Mouse (Mus musculus) T-helper 2 cell (primary cell): Measurements from ENCODE around the gene Rnf208.

Experiments
- in situ Hi-C: fragments of 300-600 bp; cut with MboI, MseI; formaldehyde crosslinking; loops from one replicate; pipeline ENCODE4 v1.15.1; 2025; ENCODE audit warnings: high pct_unique_total_duplicates

Gene Rnf208

DNA sequence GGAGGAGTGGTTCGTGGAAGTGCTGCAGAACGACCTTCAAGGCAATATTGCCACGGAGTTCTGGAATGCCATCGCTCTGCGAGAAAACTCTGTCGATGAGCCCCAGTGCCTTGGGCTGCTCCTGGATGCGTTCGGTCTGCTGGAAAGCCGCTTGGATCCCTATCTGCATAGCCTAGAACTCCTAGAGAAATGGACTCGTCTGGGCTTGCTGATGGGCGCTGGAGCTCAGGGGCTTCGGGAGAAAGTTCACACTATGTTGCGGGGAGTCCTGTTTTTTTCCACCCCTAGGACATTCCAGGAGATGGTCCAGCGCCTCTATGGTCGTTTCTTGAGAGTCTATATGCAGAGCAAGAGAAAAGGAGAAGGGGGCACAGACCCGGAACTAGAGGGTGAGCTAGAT, 31.0 kb downstream of the Rnf208 start:
- in situ Hi-C loops: loop anchor here (5.0 to 25.0 kb wide), 2 partner anchors 59 to 886 kb away; partner anchors contain the start of gene Man1b1

DNA sequence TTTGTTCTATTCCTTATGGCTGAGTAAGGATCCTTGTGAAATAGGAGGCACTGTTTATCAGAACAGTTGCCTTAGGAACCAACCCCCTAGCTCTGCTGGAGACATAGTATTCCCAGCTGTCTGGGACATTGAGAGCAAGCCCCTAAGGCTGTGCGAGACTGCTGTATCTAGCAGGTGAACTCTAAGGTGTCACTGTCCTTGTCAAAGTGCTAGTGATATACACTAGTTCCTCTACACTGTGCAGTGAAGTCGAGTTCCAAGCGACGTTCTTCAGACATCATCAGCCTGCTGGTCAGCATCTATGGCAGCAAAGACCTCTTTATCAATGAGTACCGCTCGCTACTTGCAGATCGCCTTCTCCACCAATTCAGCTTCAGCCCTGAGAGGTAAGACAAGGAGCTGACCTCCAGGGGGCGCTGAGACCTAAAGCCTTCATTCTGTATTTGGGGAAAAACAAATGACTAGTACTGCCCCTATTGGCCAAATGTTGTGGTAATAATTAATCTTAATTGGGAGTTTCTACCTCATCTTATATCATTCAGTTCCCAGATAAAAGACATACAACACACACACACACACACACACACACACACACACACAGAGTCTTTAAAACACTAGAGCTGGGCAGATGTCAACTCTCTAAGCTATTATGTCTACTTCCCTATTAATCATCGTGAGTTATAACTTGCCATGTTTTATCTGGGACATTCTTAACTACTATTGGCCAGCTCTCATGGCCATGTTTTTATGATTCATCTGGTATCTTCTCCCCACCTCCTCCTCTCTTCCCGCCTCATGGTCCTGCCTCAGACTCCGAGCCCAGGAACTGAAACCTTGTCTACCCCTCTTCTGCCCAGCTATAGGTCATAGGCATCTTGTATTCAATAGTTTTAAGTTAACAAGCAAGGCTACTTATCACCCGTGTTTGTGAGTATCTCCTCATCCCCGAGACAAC, 37.1 kb downstream of the Rnf208 start:
- in situ Hi-C loops: no loop called here

DNA sequence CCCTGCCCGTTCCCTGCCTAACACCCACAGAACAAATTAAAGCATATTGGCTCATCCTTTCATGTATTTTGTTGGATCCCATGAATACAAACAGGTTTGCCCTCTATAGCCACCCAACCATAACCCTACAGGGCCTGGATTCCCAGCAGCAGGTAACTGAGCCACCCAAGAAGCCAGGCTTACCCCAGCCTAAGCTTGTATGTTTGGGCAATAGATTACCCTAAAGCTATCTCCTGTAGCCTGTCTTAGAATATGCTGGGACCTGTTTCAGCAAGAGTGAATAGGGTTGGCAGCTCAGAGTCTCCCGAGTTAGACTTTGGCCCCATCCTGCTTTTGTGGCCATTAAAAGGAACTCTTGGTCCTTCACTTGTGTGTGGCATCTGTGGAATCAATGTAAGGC, 43.5 kb downstream of the Rnf208 start:
- in situ Hi-C loops: no loop called here

DNA sequence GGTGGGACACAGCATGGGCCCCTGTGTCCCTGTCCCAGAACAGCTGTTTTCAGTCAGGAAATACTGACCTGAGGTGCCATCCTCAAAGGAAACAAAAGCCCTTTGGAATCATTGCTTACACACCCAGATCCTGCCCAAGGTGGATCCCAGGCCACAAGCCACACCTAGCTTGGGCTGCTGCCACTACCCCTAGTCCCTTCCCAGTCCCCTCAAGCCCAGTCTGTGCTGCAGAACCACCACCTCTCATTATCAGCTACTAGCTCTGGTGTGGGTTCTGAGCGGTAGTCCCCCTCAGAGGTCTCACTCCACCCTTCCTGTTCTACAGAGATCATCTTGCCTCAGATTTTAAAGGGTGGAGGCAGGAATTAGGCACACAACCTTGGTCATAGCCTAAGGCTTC, 44.3 kb downstream of the Rnf208 start:
- in situ Hi-C loops: no loop called here

DNA sequence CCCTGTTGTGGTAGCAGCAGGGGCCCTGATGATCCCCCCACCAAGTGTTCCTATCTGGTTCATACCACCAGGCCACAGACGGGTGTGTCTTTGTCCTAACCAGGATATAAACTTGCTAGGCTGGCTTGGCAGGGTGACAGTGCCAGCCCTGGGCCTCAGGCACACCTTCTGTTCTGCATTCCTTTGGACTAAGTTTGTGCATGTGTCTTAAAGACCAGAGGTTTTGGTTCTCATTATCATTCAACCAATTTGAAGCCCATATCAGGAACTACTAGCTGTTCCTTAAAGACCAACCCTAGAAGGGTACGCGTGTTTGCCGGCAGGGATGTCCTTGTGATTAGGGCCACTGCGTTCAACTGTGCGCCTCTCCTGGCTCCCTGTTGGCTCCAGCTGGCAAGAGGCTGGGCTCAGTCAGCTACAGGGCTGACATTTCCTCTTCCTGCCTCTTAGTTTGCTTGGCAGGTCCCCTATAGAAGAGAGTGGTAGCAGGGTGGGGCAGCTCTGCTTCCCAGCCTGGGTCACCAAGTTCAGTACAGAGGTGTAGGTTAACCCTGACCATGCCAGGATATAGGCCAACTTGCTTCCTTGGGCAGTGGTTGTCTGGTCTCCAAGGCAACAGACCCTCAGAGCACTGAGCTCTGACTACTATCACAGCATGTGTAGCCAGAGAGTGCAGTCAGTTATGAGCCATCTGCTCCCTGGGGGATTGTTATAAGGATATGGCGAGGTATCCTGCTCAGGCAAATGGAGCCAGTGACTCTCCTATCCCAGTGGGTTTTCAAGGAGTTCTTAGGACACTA, 45.0 kb downstream of the Rnf208 start:
- in situ Hi-C loops: no loop called here

DNA sequence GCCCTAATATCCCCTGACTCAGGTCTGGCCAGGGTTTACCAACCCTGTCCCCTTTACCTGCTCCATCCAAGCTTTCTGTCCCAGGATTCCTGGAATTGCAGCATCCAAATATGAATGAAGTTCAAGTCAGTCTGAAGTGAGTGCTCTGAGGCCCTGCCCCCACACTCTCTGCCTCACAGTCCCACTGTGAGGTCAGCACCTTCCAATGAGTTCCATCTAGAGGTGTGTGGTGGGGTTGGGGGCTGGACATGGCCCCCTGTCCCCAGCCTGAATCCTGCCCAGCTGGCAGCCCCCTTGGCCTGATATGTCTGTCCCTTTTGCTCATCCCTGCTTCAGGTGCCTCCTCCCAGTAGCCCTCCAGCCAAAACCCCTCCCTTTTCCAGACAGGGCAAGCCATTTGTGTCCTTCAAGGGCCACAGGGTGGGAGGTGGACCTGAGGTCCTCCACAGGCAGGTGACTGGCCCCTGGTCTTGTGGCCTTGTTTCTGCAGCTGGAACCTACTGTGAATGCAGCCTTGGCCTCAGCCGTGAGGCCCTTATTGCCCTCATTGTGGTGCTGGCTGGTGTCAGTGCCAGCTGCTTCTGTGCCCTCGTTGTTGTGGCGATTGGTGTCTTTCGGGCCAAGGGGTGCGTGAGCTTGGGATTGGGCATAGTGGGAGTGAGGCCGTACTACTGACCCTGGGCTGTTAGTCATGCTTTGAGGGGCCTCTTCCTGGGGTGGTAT, 46.0 kb downstream of the Rnf208 start, which contains the start of gene Tmem210:
Tmem210 (plus strand) TSS at position 219 of the 723 bp plus-strand sequence.
- in situ Hi-C loops: no loop called here

DNA sequence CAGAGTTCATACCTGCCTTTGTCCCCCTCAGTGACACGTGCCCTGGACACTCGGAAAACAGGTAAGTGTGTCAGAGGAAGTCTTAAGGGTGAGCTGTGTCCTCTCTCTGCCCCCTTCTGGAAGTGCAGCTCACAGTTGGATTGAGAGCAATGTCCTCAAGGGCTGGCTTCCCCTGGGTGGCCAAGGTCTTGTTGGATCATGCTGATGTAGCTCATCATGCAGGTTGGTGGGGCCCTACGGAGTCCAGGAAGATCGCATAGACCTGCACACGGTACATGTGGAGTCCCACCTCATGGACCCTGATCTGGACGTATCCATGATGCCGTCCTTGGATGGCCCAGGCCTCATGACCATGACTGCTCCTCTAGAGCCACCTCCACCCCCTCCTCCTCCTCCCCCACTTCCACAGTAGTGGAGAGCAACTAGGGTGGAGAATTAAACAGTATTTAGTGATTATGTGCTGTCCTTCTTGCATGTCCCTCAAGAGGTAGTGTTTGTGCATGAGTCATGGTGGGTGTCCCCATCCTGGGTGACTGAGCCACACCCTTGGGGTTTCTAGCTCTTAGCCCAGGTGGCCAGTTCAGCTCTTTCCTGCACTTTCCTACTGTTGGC, 46.8 kb downstream of the Rnf208 start:
- in situ Hi-C loops: no loop called here

DNA sequence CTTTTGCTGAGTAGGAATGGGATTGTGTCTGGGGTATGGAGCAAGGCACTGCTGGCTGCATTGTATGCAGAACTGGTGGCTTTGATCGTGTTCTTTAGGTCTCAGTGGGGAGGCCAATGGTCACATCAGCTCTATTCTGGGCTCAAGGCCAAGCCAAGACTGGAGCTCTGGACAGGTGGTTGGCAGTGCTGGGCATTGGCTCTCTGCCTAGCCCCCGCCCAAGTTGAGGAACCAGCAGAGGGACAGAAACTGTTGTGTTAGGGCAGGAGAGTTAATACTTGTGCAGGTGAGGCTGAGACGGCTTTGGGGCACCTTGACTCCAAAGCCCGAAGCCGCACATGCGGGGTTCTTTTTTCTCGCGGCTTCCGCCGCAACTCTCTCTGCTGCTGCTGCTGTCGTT, 47.6 kb downstream of the Rnf208 start, which contains the start of gene Lrrc26:
Lrrc26 (plus strand) TSS at position 265 of the 400 bp plus-strand sequence.
- in situ Hi-C loops: no loop called here

DNA sequence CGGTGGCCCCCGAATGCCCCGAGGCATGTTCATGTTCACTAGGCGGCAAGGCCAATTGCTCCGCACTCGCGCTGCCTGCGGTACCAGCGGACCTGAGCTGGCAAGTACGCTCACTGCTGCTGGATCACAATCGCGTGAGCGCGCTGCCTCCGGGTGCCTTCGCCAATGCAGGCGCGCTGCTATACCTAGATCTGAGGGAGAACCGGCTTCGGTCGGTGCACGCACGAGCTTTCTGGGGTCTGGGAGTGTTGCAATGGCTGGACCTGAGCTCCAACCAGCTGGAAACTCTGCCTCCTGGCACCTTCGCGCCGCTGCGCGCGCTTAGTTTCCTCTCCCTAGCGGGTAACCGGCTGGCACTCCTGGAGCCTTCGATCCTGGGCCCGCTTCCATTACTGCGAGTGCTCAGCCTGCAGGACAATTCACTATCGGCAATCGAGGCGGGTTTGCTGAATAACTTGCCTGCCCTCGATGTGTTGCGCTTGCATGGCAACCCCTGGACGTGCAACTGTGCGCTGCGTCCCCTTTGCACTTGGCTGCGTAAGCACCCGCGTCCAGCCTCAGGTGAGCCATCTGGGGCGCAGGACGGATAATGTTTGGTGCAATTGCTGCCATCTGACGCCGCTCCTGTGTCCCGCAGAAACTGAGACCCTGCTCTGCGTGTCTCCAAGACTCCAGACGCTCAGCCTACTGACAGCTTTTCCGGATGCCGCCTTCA, 48.2 kb downstream of the Rnf208 start:
- in situ Hi-C loops: no loop called here

DNA sequence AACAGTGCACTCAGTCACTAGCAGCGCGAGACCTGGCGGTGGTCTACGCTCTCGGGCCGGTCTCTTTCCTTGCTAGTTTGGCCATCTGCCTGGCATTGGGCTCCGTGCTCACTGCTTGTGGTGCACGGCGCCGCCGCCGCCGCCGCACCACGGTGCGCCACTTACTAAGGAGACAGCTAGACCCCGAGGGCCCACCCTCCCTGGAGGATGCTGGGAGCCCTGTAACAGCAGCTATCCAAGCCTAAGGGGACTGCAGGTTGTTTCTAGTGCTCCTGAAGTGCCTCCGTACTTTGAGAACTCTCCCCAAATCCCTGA, 48.7 kb downstream of the Rnf208 start:
- in situ Hi-C loops: no loop called here

DNA sequence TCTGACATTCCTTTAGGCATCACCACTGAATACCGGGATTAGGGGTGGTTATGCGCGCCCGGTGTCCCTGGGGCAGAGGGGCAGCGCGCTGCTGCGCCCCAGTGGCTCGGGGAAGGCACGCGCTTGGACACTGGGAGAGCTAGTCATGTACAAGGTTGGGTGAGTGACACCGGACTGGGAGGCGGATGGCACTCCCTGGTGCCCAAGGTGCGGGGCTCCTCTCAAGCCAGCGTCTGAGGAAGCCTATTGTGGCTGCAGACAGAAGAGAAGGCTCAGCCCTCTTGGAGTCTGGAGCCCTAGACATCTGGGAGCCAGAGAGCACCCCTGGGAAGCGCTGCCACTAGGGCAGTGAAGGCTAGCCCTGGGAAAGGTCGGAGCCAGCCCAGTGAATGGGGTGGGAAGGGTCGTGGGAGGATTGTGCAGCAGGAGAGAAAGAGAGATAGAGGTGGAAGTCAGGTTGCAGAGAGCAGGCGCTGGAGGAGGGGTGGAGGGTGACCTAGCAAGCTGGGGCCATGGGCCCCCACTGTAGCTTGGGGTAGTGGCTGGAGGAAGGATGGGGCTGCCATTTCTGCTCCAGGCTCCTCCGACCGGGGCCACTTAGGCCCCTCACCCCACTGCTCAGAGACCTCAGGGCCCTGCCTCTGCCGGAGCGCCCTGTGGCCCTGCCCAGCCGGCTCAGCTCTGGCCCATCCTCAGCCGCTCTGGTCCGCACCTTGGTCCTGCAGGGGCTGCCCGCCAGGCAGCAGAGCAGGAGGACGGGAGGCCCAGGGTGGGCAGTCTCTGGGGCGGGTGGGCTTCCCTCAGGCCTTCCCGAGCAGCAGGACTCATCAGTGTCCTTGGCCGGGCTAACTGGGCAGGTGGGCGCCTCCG, 49.4 kb downstream of the Rnf208 start:
- in situ Hi-C loops: no loop called here

DNA sequence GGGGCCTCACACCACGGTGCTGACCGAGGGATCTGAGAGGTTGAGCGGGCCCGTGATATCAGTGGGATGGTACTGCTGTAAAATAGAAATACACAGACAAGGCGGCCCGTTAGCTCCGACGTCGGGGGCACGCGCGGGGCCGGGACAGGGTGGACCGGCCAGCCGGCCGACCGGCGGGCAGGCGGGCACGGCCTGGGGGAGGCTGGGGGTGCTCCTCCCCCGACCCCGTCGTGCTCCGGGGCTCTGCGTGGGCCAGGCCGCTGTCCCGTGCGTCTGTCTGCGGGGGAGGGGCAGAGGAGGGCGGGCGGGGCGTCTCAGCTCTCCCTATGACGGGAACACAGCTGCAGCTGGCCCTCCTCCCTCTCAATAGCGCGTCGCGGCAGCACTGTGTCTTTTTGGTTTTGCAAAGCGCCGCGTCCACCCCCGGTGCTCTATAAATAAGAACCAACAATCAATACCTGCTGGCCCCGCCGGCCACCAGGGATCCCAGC, 50.0 kb downstream of the Rnf208 start:
- in situ Hi-C loops: no loop called here

DNA sequence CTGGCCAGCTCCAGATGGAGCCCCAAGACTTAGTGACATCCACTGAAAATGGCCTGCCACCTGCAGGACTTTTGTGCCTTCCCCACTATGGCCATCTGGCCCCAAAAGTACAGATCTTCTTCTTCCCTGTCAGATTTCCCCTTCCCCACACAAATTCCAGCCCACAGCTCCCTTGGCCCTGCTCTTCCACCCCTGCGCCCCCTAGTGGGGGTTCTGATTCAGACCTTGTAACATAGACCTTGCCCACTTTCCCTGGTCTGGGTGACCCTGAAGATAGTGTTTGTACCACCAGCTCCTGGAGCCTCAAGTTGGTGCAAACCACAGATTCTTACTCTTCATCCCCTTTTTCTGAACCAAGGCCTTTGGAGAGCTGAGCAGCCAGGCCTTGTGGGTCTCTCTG, 50.8 kb downstream of the Rnf208 start:
- in situ Hi-C loops: no loop called here

DNA sequence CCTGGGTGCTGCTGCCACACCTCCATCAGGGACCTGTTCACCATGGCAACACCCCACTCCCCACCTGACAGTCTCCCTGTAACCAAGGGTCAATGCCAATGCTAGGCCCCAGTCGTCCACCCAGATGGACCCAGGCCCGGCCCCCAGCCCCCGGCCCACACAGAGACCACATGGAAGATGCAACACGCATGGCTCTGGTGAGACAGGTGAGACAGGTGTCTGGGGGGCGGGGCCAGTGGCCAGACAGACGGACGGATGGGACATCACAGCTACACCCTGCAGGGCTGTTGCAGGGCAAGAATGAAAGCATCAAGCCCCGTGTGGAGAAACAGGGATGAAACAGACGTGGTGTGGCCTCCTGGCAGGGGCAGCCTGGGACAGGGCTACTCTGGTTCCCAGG, 51.7 kb downstream of the Rnf208 start:
- in situ Hi-C loops: no loop called here
